Mouse (Mus musculus): ENCODE measurements around the gene AI481877. TPM values are rescaled to one million over a fixed set of nuclear protein-coding genes. Genes with fewer than 3 reads are reported as not detected.
A peak's percentile ranks its signal among the peaks of the same experiment; 100 is the strongest.

Gene AI481877
- total RNA-seq, 2 experiments from 2014 or later, result not detected

DNA sequence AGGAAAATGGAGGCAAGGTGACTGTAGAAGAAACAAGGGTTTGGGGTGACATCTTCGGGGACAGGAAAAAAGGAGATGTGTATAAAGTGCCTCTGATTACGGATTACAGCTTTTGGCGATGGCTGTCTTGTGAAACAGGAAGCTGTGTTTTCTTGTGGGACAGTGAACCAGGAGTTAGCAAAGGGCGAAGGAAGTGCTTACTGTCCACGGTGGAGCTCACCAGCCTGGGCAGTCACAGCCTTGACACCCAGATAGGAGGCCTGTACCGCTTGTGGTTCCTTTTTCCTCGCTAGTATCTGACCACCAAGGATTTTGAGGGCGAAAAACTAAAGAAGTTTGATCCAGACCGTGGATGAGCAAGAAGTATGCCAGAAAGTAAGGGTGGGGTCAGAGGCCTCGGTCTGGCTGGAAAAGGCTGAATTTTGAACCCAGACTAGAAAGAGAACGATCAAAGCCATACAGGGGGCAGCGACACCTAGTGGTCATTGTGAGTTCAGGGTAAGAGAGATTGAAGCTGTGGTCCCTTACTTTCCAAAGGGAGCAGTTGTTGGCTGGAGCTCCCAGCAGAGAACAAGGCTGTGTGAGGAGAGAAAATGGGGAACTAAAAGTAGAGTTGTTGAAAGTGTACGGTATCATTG lies 102.2 kb downstream of the AI481877 start:
- intact Hi-C loops (cut with DNase I), result loop anchor here (1.0 to 5.0 kb wide), 2 partner anchors 34 to 52 kb away; partner anchors contain the start of gene Gm20503
- peak; percentile 69 to 71 for DNase-seq

DNA sequence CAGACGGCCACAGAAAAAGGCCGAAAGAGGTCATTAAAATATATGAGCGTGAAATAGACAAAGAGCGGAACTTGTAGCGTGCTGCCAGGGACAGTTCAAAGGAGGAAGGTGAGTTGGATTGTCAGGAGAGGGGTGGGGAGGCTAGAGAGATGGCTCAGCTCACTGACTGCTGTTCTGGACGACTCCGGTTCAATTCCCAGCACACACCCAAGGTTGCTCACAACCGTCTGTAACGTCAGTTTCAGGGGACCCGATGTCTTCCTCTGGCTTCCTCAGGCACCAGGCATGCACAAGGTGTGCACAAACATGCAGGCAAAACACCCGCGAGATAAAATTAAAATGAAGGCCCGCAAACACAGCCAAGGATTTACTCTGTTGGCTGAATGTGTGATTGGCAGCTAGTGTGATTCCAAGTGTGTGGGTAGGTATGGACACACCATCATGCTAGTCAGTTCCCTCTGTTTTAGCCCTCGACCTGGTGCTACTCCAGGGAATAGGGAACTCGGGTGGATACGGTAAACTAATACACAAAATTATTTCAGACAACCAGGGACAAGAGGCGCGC lies 102.9 kb downstream of the AI481877 start:
- no peak for DNase-seq
- intact Hi-C loops (cut with DNase I), result loop anchor here (1.0 to 5.0 kb wide), 2 partner anchors 34 to 52 kb away; partner anchors contain the start of gene Gm20503

DNA sequence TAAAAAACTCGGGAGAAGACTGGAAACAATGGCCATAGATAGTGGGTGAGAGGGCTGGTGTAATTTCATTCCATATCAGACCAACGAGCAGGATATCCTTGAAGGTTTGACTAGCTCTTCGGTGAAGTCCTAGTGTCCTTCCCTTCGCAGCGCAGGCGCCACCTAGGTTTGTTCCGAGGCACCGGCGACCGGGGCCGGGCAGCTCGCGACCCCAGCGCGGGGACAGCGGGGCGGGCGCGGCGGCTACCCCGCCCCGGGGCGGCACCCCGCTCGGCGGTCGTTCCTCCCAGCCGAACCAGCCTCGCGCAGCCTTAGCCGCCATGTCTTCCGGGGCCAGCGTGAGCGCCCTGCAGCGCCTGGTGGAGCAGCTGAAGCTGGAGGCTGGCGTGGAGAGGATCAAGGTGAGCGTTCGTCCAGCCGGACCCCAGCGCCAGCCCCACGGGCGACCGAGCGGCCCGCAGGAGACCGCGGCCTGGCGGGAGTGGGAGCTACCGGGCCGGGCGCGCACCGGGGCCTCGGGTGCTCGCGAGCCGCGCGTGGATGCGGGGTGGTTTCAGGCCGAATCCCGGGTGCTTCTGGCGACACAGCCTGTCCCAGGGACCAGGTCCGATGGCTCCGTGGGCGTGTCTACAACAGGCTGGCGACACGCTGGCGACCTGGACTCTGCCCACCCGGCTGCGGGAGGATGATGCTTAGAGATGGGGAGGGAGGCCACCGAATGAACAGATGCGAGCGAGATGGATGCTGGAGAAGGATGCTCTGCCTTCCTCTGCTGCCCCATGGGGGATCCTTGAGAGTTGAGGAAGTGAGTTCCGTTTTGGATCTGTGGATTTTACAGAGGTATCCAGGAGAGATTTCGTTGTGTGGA lies 103.6 kb downstream of the AI481877 start, which contains the start of gene Gng10:
TSS of gene Gng10 (plus strand) at position 171 of the 868 bp plus-strand sequence.
- intact Hi-C loops (cut with DNase I), result loop anchor here (5.0 kb wide), 1 partner anchor 33 kb away; the partner anchor contains the start of gene Gm20503
- DNase-seq, result peak; percentile 31 to 61

GRCm38 (mm10) chr4:59034325-59034917 lies 104.4 kb downstream of the AI481877 start:
- intact Hi-C loops (cut with DNase I), result no loop called here
- peak in 1 of 2 experiments; percentile 13 for DNase-seq

DNA sequence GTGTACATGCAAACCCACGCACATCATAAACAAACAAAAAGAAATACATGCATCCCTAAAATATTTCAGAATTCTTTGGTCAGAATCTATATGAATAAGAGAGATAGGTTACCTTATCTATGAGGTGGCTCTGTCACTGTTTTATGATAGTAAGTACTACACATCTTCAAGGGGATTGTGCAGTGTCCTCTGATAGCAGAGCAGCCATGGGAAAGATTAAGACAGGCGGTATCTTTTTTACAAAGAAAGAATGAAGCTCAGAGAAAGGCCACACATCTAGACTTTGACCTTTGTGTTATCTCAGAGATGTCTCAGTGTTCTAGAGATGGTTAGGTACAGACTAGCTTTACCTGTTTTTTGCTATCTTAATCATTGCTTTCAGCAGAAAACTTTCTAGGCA lies 121.9 kb downstream of the AI481877 start:
- no peak for DNase-seq
- intact Hi-C loops (cut with DNase I), result no loop called here

DNA sequence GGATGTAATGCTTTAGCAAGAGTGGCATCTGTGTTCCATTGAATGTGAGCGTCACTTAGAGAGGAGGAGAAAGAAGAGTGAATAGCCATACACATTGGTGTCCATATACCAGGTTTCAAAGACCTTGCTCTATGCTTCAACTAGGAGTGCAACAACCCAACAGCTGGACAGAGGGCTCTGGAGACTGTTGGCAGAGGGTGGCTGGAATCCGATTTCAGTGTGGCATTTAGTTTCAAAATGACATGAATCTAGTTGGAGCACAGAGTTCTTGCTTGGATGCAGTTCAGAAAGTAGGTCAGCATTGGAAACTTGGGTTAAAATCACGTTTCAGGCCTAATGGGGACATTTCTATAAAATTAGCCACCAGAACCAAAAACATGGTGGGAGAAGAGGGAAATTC lies 123.6 kb downstream of the AI481877 start:
- intact Hi-C loops (cut with DNase I), result no loop called here
- no peak for DNase-seq

- no peak for DNase-seq
- intact Hi-C loops (cut with DNase I), result no loop called here
Measured at GRCm38 (mm10) chr4:59011446-59011845, 127.3 kb downstream of the AI481877 start.

DNA sequence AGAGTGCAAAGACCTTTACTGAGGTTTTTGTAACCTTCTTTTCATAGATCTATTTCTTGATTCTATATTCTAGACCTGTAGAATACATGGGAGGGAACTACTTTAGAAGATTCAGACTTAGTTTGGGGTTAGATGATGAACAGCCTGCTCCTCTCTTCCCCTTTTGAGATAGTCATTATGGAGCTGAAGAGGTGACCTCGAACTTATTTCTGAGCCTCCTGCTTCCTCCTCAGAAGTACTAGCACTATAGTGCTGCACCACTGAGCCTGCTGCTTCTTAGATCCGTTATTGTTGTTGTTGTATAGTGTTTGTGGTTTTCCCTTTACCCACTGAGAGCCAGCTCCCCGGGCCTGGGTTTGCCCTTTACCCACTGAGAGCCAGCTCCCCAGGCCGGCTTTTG lies 129.1 kb downstream of the AI481877 start:
- no peak for DNase-seq
- intact Hi-C loops (cut with DNase I), result no loop called here

GRCm38 (mm10) chr4:59009186-59009585 lies 129.6 kb downstream of the AI481877 start:
- intact Hi-C loops (cut with DNase I), result no loop called here
- DNase-seq, result no peak

DNA sequence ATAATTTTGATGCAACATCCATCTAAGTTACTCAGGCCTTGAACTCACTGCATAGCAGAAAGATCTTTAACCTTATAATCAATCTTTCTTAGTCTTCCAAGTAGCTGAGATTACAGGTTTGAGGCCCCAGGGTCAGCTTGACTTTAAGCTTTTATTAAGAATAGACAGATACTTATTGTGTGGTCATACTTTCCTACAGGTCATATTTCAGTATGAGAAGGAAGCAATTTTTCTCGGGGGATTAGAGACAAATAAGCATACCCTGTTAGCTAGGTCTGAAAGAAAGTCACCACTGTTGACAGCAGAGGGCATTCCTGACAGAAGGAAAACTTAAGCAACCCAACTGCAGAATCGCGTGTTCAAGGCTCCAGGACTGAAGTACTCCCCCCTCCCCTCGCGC lies 130.8 kb downstream of the AI481877 start:
- DNase-seq, result no peak
- intact Hi-C loops (cut with DNase I), result no loop called here

- no peak for DNase-seq
- intact Hi-C loops (cut with DNase I), result no loop called here
Measured at GRCm38 (mm10) chr4:59007016-59007415, 131.8 kb downstream of the AI481877 start.

DNA sequence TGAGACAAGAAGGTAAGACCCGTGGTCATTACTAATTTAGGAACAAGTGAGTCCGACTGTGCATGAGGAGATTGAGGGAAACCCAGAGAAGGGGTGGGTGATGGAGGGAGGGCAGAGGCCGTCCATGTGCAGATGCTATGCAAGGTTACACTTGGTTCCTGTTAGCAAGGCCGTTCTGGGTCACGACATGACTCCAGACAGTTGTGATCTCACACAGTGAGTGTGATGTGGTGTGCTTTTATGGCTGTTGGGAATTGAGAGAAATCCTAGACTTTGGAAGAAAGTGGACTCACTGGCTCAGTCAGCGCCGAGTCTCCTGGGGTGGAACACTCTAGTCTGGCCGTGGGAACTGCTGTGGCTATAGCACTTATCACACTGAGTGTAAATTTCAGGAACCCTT lies 132.6 kb downstream of the AI481877 start:
- intact Hi-C loops (cut with DNase I), result no loop called here
- no peak for DNase-seq

DNA sequence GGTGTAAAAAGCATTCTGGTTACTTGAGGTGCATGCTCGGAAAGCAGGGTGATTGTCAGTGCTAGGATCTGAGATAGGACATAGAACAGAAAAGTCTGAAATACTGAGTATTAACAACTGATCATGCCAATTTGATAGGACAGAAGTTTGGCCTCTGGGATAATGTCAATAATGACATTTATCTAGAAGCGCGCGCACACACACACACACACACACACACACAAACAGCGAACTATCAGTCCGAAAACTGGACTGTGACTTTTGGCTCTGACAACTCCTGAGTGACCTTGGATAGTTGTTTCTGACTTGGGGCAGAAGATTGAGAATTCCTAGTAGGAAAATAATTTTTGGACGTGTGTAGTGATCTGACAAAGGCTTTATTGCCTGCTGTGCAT lies 135.0 kb downstream of the AI481877 start:
- intact Hi-C loops (cut with DNase I), result loop anchor here (5.0 kb wide), 1 partner anchor 33 kb away; the partner anchor contains the start of gene Gng10
- DNase-seq, result no peak

DNA sequence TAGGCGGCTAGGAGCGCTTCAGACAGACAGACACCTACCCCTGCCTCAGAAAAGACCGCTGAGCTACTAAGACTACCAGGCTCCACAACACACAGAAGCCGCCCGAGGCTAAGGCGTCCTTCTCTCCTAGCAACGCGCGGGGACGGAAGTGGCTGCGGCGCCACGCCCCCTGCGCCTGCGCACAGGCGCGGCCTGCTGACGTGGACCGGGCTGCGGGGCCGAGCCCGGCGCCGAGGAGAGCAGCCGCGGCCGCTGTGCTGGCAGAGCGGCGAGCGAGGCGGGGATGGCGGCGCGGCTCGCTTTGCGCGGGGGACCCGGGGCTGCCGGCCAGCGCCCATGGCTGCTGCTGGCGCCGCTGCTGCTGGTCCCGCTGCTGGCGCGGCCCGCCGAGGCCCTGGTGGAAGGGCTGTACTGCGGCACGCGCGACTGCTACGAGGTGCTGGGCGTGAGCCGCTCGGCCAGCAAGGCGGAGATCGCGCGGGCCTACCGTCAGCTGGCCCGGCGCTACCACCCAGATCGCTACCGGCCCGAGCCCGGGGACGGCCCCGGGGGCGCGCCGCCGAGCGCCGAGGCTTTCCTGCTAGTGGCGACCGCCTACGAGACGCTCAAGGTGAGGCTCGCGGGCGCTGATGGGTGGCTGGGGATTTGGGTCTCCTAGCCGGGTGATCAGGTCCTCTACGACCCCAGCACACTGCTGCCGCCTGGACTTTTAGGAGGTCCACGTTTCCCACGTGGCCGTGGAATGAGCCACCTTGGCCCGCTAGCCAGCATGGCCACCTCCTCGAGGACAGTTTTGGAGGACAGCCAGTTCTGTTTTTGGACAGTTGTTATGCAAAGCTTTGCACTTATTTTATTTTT lies 135.6 kb downstream of the AI481877 start, which contains the start of gene Gm20503:
TSS of gene Gm20503 (plus strand) at position 263 of the 858 bp plus-strand sequence.
- intact Hi-C loops (cut with DNase I), result loop anchor here (5.0 kb wide), 1 partner anchor 34 kb away; the partner anchor contains the start of gene Gng10
- DNase-seq, result peak; percentile 83 to 89

GRCm38 (mm10) chr4:59000614-59001013 lies 138.2 kb downstream of the AI481877 start:
- no peak for DNase-seq

DNA sequence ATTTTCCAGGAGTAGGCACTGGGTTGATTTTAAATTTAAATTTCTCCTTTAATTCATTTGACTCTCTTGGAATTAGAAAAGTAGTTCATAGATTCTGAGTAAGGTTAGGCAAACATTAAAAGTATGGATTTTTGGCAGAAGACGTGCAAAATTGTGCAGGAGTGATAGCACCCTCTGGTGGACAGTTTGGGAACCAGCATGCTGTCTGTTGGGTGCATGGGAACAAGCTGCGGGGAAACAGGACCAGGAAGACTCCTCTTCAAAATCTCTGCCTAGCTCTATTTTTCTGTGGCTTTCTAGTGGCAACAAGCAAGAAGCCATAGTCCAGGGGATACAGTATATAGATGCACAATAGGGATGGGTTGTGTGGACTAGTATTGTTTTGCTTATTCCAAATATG lies 139.1 kb downstream of the AI481877 start:
- intact Hi-C loops (cut with DNase I), result loop anchor here (2.0 to 10.0 kb wide), 3 partner anchors 15 to 145 kb away; partner anchors contain the start of gene Gng10
- DNase-seq, result peak; percentile 57 to 68

More at GRCm38 (mm10) chr4:59000614-59001013, 138.2 kb downstream of the AI481877 start:
- intact Hi-C loops (cut with DNase I), result loop anchor here (5.0 kb wide), 1 partner anchor 37 kb away; the partner anchor contains the start of gene Gng10

DNA sequence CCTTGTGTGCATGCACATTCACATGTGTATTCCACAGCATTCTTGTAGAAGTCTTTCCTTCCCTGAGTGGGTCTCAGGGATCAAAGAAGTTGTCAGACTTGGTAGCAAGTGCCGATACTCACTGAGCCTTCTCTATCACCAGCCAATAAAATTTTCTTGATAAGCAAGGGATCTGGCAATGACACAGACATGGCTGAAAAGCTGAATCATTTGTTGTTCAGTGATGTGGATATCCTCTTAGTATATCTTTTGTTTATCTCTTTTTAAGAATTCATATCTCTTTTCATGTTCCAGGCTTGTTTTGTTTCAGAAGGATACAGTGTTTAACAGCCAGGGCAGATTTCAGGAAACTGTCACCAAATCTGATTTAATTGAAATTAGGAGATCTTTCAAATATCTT lies 140.1 kb downstream of the AI481877 start:
- DNase-seq, result no peak
- intact Hi-C loops (cut with DNase I), result loop anchor here (2.0 to 10.0 kb wide), 2 partner anchors 14 to 144 kb away; no protein-coding TSS in a partner anchor

- intact Hi-C loops (cut with DNase I), result loop anchor here (10.0 kb wide), 1 partner anchor 142 kb away; no protein-coding TSS in a partner anchor
- DNase-seq, result no peak
Measured at GRCm38 (mm10) chr4:58997081-58997480, 141.7 kb downstream of the AI481877 start.

- no peak for DNase-seq
- intact Hi-C loops (cut with DNase I), result loop anchor here (10.0 kb wide), 1 partner anchor 140 kb away; no protein-coding TSS in a partner anchor
Measured at GRCm38 (mm10) chr4:58995251-58995693, 143.5 kb downstream of the AI481877 start.

Data from gastrocnemius, postnatal 36 days (tissue).